Mouse (Mus musculus): Measurements from ENCODE around the gene Cd274. TPM values are rescaled to one million over a fixed set of nuclear protein-coding genes. Genes with fewer than 3 reads are reported as not detected.

Gene Cd274
- polyA plus RNA-seq, 2 experiments = 0.10 to 0.47 TPM

DNA sequence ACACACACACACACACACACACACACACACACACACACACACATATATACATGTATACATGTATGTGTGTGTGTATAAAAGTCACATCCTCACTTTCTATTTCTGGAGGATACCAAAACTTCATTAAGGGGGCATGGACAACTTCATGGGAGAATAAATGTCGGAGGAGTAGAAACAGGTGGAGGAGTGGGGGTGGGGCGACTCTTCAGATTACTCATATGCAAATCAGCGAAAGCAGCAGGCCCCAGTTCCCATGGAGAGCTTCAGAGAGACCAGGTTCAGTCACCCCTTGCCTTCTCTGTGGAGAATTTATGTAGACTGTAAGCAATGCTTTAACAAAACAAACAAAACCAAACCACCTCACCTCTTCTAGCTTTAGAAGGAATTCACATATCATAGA lies 2.1 kb upstream of the Cd274 start:
- Histone ChIP-seq H3K9ac (ENCODE audit: low read depth, low read length, severe bottlenecking) (no peak overlapping the region), H3K4me2 (replicated peaks; ENCODE audit: low read depth, low read length, severe bottlenecking) (no peak overlapping the region), H3K4me1 (ENCODE audit: control insufficient read depth, insufficient read depth, low read length) (0 out of 2 replicates have a peak, but pooled peaks cover 5% of the 10 kb centered on the region), H3K36me3 (ENCODE audit: control insufficient read depth, insufficient read depth, low read length) (no peaks in the 10 kb centered on the region), H3K4me3 (replicated peaks; ENCODE audit: low read length) (no peak overlapping the region), H3K27ac (replicated peaks; ENCODE audit: low read depth, low read length) (no peak overlapping the region), H3K27me3 (ENCODE audit: control insufficient read depth, insufficient read depth, low read length) (no peaks in the 10 kb centered on the region), H3K9me3 (ENCODE audit: control insufficient read depth, low read length) (no peaks in the 10 kb centered on the region)
- no peak for DNase-seq (ENCODE audit: low spot score)
- ATAC-seq (ENCODE audit: low FRiP score, low read depth) = no peak
- 28% methylated on average over 3 of the region's 3 CpGs for WGBS
- TF ChIP-seq POLR2A (IDR thresholded peaks at IDR 0.05; ENCODE audit: borderline replicate concordance, extremely low read depth, insufficient read depth, insufficient read length) = no peak

- no peak for TF ChIP-seq POLR2A (IDR thresholded peaks at IDR 0.05; ENCODE audit: borderline replicate concordance, extremely low read depth, insufficient read depth, insufficient read length)
- Histone ChIP-seq H3K4me1 (ENCODE audit: control insufficient read depth, insufficient read depth, low read length) (0 out of 2 replicates have a peak, but pooled peaks cover 2% of the 10 kb centered on the region), H3K4me2 (replicated peaks; ENCODE audit: low read depth, low read length, severe bottlenecking) (peak overlapping the region; percentile 54), H3K4me3 (replicated peaks; ENCODE audit: low read length) (peak overlapping the region; percentile 46), H3K27ac (replicated peaks; ENCODE audit: low read depth, low read length) (no peak overlapping the region), H3K9me3 (ENCODE audit: control insufficient read depth, low read length) (no peaks in the 10 kb centered on the region), H3K36me3 (ENCODE audit: control insufficient read depth, insufficient read depth, low read length) (no peaks in the 10 kb centered on the region), H3K9ac (ENCODE audit: low read depth, low read length, severe bottlenecking) (peak overlapping the region; percentile 40), H3K27me3 (ENCODE audit: control insufficient read depth, insufficient read depth, low read length) (no peaks in the 10 kb centered on the region)
- DNase-seq (ENCODE audit: low spot score) (no peak), ATAC-seq (ENCODE audit: low FRiP score, low read depth) (no peak)
- WGBS = 56% methylated on average over 20 of the region's 20 CpGs
Observed at GRCm38 (mm10) chr19:29366226-29366968, 858 bp upstream of the Cd274 start.

DNA sequence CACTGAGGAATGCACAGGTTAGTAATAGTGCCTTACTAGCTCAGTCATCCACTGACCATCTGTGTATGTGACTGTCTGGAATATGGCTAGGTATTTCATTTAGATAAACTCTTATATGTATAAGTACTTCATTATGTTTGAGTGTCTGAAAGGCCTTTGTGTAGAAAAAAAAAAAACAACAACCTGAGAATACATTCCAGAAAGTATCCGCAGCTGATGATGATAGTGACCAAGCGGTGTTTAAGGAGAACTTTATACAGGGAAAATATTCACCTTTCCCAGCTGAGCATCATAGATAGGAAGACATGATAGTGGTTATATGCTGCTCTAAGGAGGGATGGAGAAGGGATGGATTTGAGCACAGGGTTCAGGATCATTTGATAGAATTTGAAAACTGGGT lies 786 bp downstream of the Cd274 start:
- H3K36me3 ChIP-seq (ENCODE audit: control insufficient read depth, insufficient read depth, low read length) = no peaks in the 10 kb centered on the region
- TF ChIP-seq POLR2A (IDR thresholded peaks at IDR 0.05; ENCODE audit: borderline replicate concordance, extremely low read depth, insufficient read depth, insufficient read length) = no peak
- H3K27me3 ChIP-seq (ENCODE audit: control insufficient read depth, insufficient read depth, low read length) = no peaks in the 10 kb centered on the region
- no peak overlapping the region for H3K4me3 ChIP-seq (replicated peaks; ENCODE audit: low read length)
- DNase-seq (ENCODE audit: low spot score) = no peak
- ATAC-seq (ENCODE audit: low FRiP score, low read depth) = no peak
- no peak overlapping the region for H3K4me2 ChIP-seq (replicated peaks; ENCODE audit: low read depth, low read length, severe bottlenecking)
- H3K9me3 ChIP-seq (ENCODE audit: control insufficient read depth, low read length) = no peaks in the 10 kb centered on the region
- no peak overlapping the region for H3K9ac ChIP-seq (ENCODE audit: low read depth, low read length, severe bottlenecking)
- H3K4me1 ChIP-seq (ENCODE audit: control insufficient read depth, insufficient read depth, low read length) = no peaks in the 10 kb centered on the region
- 91% methylated on average over 2 of the region's 2 CpGs for WGBS
- H3K27ac ChIP-seq (replicated peaks; ENCODE audit: low read depth, low read length) = no peak overlapping the region

- 87% methylated on average over 3 of the region's 3 CpGs for WGBS
- Histone ChIP-seq H3K4me3 (replicated peaks; ENCODE audit: low read length) (no peak overlapping the region), H3K9ac (ENCODE audit: low read depth, low read length, severe bottlenecking) (no peak overlapping the region), H3K27ac (replicated peaks; ENCODE audit: low read depth, low read length) (no peak overlapping the region), H3K4me2 (replicated peaks; ENCODE audit: low read depth, low read length, severe bottlenecking) (no peak overlapping the region), H3K27me3 (ENCODE audit: control insufficient read depth, insufficient read depth, low read length) (no peaks in the 10 kb centered on the region), H3K9me3 (ENCODE audit: control insufficient read depth, low read length) (no peaks in the 10 kb centered on the region), H3K4me1 (ENCODE audit: control insufficient read depth, insufficient read depth, low read length) (no peaks in the 10 kb centered on the region), H3K36me3 (ENCODE audit: control insufficient read depth, insufficient read depth, low read length) (no peaks in the 10 kb centered on the region)
- ATAC-seq (ENCODE audit: low FRiP score, low read depth) (no peak), DNase-seq (ENCODE audit: low spot score) (no peak)
- no peak for TF ChIP-seq POLR2A (IDR thresholded peaks at IDR 0.05; ENCODE audit: borderline replicate concordance, extremely low read depth, insufficient read depth, insufficient read length)
Observed at GRCm38 (mm10) chr19:29368671-29369309, 1.5 kb downstream of the Cd274 start.

DNA sequence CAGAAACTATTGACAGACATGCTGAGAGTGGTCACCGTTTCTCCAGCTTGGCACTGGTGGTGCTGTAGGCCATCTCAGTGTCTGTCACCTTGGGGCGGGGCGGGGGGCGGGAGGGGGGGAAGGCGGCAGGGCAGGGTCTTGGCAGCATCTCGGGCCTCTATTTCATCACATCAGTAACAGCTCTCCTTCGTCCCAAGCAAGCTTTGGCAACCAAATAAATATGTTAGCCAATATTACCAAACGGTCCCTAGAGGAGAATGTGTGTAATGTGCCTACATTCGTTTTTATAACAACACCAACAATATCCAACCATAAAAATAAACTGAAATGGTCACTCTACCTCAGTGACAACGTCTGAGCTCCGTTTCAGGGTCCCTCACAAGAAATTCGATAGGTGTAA lies 2.9 kb downstream of the Cd274 start:
- Histone ChIP-seq H3K36me3 (ENCODE audit: control insufficient read depth, insufficient read depth, low read length) (no peaks in the 10 kb centered on the region), H3K9ac (ENCODE audit: low read depth, low read length, severe bottlenecking) (no peak overlapping the region), H3K9me3 (ENCODE audit: control insufficient read depth, low read length) (no peaks in the 10 kb centered on the region), H3K27ac (replicated peaks; ENCODE audit: low read depth, low read length) (no peak overlapping the region), H3K4me1 (ENCODE audit: control insufficient read depth, insufficient read depth, low read length) (no peaks in the 10 kb centered on the region), H3K4me3 (replicated peaks; ENCODE audit: low read length) (no peak overlapping the region), H3K4me2 (replicated peaks; ENCODE audit: low read depth, low read length, severe bottlenecking) (no peak overlapping the region), H3K27me3 (ENCODE audit: control insufficient read depth, insufficient read depth, low read length) (no peaks in the 10 kb centered on the region)
- 59% methylated on average over 12 of the region's 12 CpGs for WGBS
- DNase-seq (ENCODE audit: low spot score) (no peak), ATAC-seq (ENCODE audit: low FRiP score, low read depth) (no peak)
- TF ChIP-seq POLR2A (IDR thresholded peaks at IDR 0.05; ENCODE audit: borderline replicate concordance, extremely low read depth, insufficient read depth, insufficient read length) = no peak

Data from limb, embryonic 14.5 days (tissue).